Mouse (Mus musculus) lung, adult 2 months (tissue): Measurements from ENCODE around the gene 4430402I18Rik.

ENCODE experiments used
- CTCF ChIP-seq: fragments of 200-500 bp; IDR thresholded peaks from 2 replicates; pipeline ENCODE4 v1.5.1; 2011; ENCODE audit warnings: mild to moderate bottlenecking, low read length, control low read depth; ENCODE audit not compliant: insufficient read depth
- POLR2A ChIP-seq: fragments of 200-500 bp; IDR thresholded peaks from 2 replicates; pipeline ENCODE4 v1.6.1; 2011; ENCODE audit warnings: low read depth, mild to moderate bottlenecking, control low read depth, low read length, borderline replicate concordance; ENCODE audit errors: extremely low read depth

GRCm38 (mm10) chr19:28969231-28969630 lies 1.6 kb upstream of the 4430402I18Rik start:
- no peak for TF ChIP-seq CTCF
- TF ChIP-seq POLR2A, result no peak
